Comparison of ENCODE assay signal across 8 mouse cellular contexts in the genomic region with DNA sequence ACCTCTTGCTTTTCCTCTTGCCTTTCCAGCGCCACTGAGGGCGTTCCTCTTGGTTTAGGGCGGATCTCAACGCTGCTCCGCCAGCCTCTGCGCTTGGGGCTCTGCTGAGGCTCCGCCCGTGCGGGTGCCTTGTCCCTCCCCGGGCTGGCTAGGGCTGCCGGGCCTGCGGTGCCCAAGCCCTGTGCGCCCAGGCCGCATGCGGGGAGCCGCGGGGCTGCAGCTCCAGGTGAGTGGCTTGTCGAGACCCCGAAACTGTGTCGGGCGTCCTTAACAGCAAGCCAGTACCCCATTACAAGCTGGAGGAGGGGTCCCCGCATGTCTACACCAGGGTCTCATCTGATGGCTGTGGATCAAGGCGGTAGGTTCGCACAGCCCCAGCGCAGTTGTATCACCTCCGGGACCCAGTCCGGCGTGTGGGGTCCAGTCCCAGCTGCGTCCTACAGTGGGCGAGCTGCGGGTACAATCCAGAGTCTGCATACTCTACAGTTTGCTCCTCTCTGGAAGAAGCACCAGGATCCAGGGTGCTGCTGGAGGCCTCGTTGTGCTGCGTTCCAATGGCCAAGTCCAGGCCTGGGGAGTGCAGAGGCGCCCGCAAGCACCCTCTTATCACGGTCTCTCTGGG. TPM values are rescaled to one million over a fixed set of nuclear protein-coding genes. Genes with fewer than 3 reads are reported as not detected.
A peak's percentile ranks its signal among the peaks of the same experiment; 100 is the strongest.
DNase-seq lines count a peak whose midpoint lies in the region; ATAC-seq and TF ChIP-seq lines count a peak whose summit lies in the region.

A gene (plus strand): TSS at position 132 of the 622 bp plus-strand sequence.

- H3K4me1 ChIP-seq in lung, adult 2 months (ENCODE audit: control insufficient read depth, insufficient read depth, low read length) = no peaks in the 10 kb centered on the region
- H3K4me1 ChIP-seq in olfactory bulb, adult 2 months (ENCODE audit: control insufficient read depth, insufficient read depth, low read length) = peaks cover 20% of the 10 kb centered on the region

- TF ChIP-seq POLR2A in lung, adult 2 months (IDR thresholded peaks at IDR 0.05; ENCODE audit: borderline replicate concordance, extremely low read depth, low read depth, low read length) = peak; percentile 42; the same call in 1 of the 2 replicates
- 0 out of 2 replicates have a peak, but pooled peaks have one; percentile 45 for TF ChIP-seq POLR2A in olfactory bulb, adult 2 months (IDR thresholded peaks at IDR 0.05; ENCODE audit: insufficient read depth, low read depth, low read length)

- 1% methylated on average over 36 of the region's 36 CpGs for WGBS in lung, adult 2 months
- 2% methylated on average over 36 of the region's 36 CpGs for WGBS in olfactory bulb, adult 2 months

- DNase-seq in NIH3T3 (ENCODE audit: low read depth) = peak; percentile 76
- peak; percentile 43 for DNase-seq in cerebellum, adult 9-11 months
- peak; percentile 23 to 65 for DNase-seq in frontal cortex, postnatal 10 days (ENCODE audit: low spot score in 2 of 2)
- DNase-seq in layer of hippocampus, adult 8-10 months (ENCODE audit: low spot score in 2 of 2) = peak; percentile 40 to 54
- peak; percentile 40 for DNase-seq in lung, adult 2 months
- DNase-seq in thymus, postnatal 36 days = peak; percentile 15 to 33

- no peak for TF ChIP-seq CTCF in lung, adult 2 months (IDR thresholded peaks at IDR 0.05; ENCODE audit: insufficient read depth, low read length)
- TF ChIP-seq CTCF in olfactory bulb, adult 2 months (IDR thresholded peaks at IDR 0.05; ENCODE audit: insufficient read depth, low read depth, low read length) = no peak

- H3K27ac ChIP-seq in olfactory bulb, adult 2 months (ENCODE audit: insufficient read depth, low read depth, low read length) = no peak within 1 kb of the TSS

- H3K4me3 ChIP-seq in lung, adult 2 months (replicated peaks; ENCODE audit: extremely low read depth, low read depth, low read length) = peak within 1 kb of the TSS; percentile 52
- peak within 1 kb of the TSS; percentile 63 for H3K4me3 ChIP-seq in olfactory bulb, adult 2 months (ENCODE audit: insufficient read depth, low read depth, low read length)

- peak; percentile 96 to 99 for ATAC-seq in hematopoietic stem cell, adult 5-6 weeks (replicated peaks in 1 of 2; ENCODE audit: insufficient read depth in 1 of 2, low FRiP score in 2 of 2, low TSS enrichment in 1 of 2, low read depth in 1 of 2, poor library complexity in 2 of 2, severe bottlenecking in 2 of 2)

RNA-seq across cellular contexts. Expression of the gene that starts here (rescaled TPM):
- not detected in 2 replicates for total RNA-seq in hematopoietic stem cell, adult 5-6 weeks (2017)
- 10 to 100 TPM in 2 of 4 experiments, 1 to 10 TPM in 2; 8.9 to 16.6 (median 11.0) TPM for total RNA-seq in layer of hippocampus, adult 8-10 months (2022)
- polyA plus RNA-seq in lung, adult 2 months (2012; rRNA removed) = 1.8 and 3.1 TPM in 2 replicates
- not detected in 2 replicates for polyA plus RNA-seq in olfactory bulb, adult 2 months (2012; ENCODE audit: insufficient read depth, insufficient read length, low replicate concordance, missing spikeins)

Comparison
In these comparisons a context has a peak if more than half of its experiments do, and no peak if none do; other contexts are left out.
1. Peak in ATAC-seq in hematopoietic stem cell, adult 5-6 weeks; RNA of the gene not detected or under 1 TPM.
2. DNase-seq: peak in every context shown above with its lines; median percentile 76 in NIH3T3; 47 in layer of hippocampus, adult 8-10 months; 44 in frontal cortex, postnatal 10 days; 43 in cerebellum, adult 9-11 months; 40 in lung, adult 2 months; 24 in thymus, postnatal 36 days.